Mouse (Mus musculus) liver, embryonic 12.5 days (tissue): ENCODE measurements around the gene Hmox2. TPM values are rescaled to one million over a fixed set of nuclear protein-coding genes. Genes with fewer than 3 reads are reported as not detected.
"Not testable (repeated sequence)": the region's sequence is repeated elsewhere in the genome, so short reads cannot be mapped to it uniquely, and the experiment has no call there.

ENCODE experiments used
- ATAC-seq: fragments of 200-750 bp; cut with Nextera tagmentation; 2 replicates; pipeline ENCODE4 v1.8.0; 2017; ENCODE audit warnings: moderate number of reproducible peaks, mild to moderate bottlenecking, moderate library complexity
- H3K27ac ChIP-seq: fragments of 300-500 bp; sonication (generic); 2 replicates; pipeline ENCODE4 v1.5.1; 2016; ENCODE audit warnings: mild to moderate bottlenecking
- H3K27me3 ChIP-seq: fragments of 300-500 bp; sonication (generic); replicated peaks from 2 replicates; pipeline ENCODE4 v1.6.1; 2016; ENCODE audit warnings: mild to moderate bottlenecking, moderate library complexity
- H3K36me3 ChIP-seq: fragments of 300-500 bp; sonication (generic); 2 replicates; pipeline ENCODE4 v1.6.1; 2016; ENCODE audit warnings: mild to moderate bottlenecking, moderate library complexity
- H3K4me1 ChIP-seq: fragments of 300-500 bp; sonication (generic); 2 replicates; pipeline ENCODE4 v1.6.1; 2016
- H3K4me2 ChIP-seq: fragments of 300-500 bp; sonication (generic); 2 replicates; pipeline ENCODE4 v1.6.1; 2016; ENCODE audit warnings: mild to moderate bottlenecking, moderate library complexity
- H3K4me3 ChIP-seq: fragments of 300-500 bp; sonication (generic); 2 replicates; pipeline ENCODE4 v1.5.1; 2016; ENCODE audit warnings: mild to moderate bottlenecking, moderate library complexity
- H3K9ac ChIP-seq: fragments of 300-500 bp; sonication (generic); 2 replicates; pipeline ENCODE4 v1.6.1; 2016; ENCODE audit warnings: mild to moderate bottlenecking, moderate library complexity
- H3K9me3 ChIP-seq: fragments of 300-500 bp; sonication (generic); replicated peaks from 2 replicates; pipeline ENCODE4 v1.6.1; 2016; ENCODE audit warnings: mild to moderate bottlenecking, moderate library complexity
- WGBS: fragments of 180-500 bp; shearing (Covaris S2); methylation state at CpG from one replicate; pipeline ENCODE4 v1.1.7; 2016; ENCODE audit not compliant: insufficient replicate concordance; 5-methylcytosine and 5-hydroxymethylcytosine counted together
- polyA plus RNA-seq: library from polyadenylated mRNA; unstranded; fragments of >200 nt; fragmentation: Nextera tagmentation; extraction: Ambion mirVana; gene quantifications from 2 replicates; pipeline ENCODE4 v1.2.1, GENCODE M21; 2016

Gene Hmox2
- polyA plus RNA-seq, 1 experiment from 2014 or later = 42.5 TPM

- Histone ChIP-seq H3K4me1 (peaks cover 56% of the 10 kb centered on the region), H3K27me3 (no peaks in the 10 kb centered on the region), H3K4me3 (no peak overlapping the region), H3K9me3 (no peaks in the 10 kb centered on the region), H3K4me2 (peak overlapping the region; percentile 95; the same call in 1 of the 2 replicates), H3K27ac (0 out of 2 replicates have a peak overlapping the region, but pooled peaks have one; percentile 11), H3K36me3 (no peaks in the 10 kb centered on the region; the same call in 1 of the 2 replicates), H3K9ac (no peak overlapping the region)
- no peak for ATAC-seq
- 12% methylated on average over 1 of the region's 1 CpGs for WGBS
Measured at GRCm38 (mm10) chr16:4727963-4728362, 1.8 kb downstream of the Hmox2 start.

- WGBS = 64% methylated on average over 3 of the region's 3 CpGs
Measured at GRCm38 (mm10) chr16:4730776-4731358, 4.7 kb downstream of the Hmox2 start.

GRCm38 (mm10) chr16:4736262-4736661 is 10.1 kb downstream of the Hmox2 start:
- Histone ChIP-seq H3K4me3 (no peak overlapping the region), H3K36me3 (peaks cover 3% of the 10 kb centered on the region; the same call in 1 of the 2 replicates), H3K4me1 (peaks cover 4% of the 10 kb centered on the region; the same call in 1 of the 2 replicates), H3K4me2 (no peak overlapping the region), H3K27ac (no peak overlapping the region), H3K9me3 (no peaks in the 10 kb centered on the region), H3K9ac (no peak overlapping the region), H3K27me3 (no peaks in the 10 kb centered on the region)
- no peak for ATAC-seq
- WGBS = 67% methylated on average over 2 of the region's 2 CpGs

More at GRCm38 (mm10) chr16:4730776-4731358, 4.7 kb downstream of the Hmox2 start:
- peaks cover 3% of the 10 kb centered on the region; the same call in 1 of the 2 replicates for H3K36me3 ChIP-seq
- no peak overlapping the region for H3K4me2 ChIP-seq
- no peak for ATAC-seq
- no peaks in the 10 kb centered on the region for H3K27me3 ChIP-seq
- no peak overlapping the region for H3K27ac ChIP-seq
- no peak overlapping the region for H3K4me3 ChIP-seq
- H3K9ac ChIP-seq = no peak overlapping the region
- no peaks in the 10 kb centered on the region for H3K9me3 ChIP-seq
- H3K4me1 ChIP-seq = peaks cover 48% of the 10 kb centered on the region

- no peaks in the 10 kb centered on the region for H3K9me3 ChIP-seq
- 68% methylated on average over 2 of the region's 2 CpGs for WGBS
- ATAC-seq = no peak
- H3K36me3 ChIP-seq = peaks cover 20% of the 10 kb centered on the region
- H3K4me3 ChIP-seq = no peak overlapping the region
- H3K9ac ChIP-seq = no peak overlapping the region
- H3K27me3 ChIP-seq = no peaks in the 10 kb centered on the region
- no peak overlapping the region for H3K4me2 ChIP-seq
- no peaks in the 10 kb centered on the region for H3K4me1 ChIP-seq
- H3K27ac ChIP-seq = no peak overlapping the region
Measured at GRCm38 (mm10) chr16:4739994-4740393, 13.8 kb downstream of the Hmox2 start.

GRCm38 (mm10) chr16:4742186-4742585 is 16.0 kb downstream of the Hmox2 start:
- H3K4me1 ChIP-seq = no peaks in the 10 kb centered on the region
- no peak for ATAC-seq

GRCm38 (mm10) chr16:4752155-4752554 is 26.0 kb downstream of the Hmox2 start:
- Histone ChIP-seq H3K27ac (no peak overlapping the region), H3K4me2 (no peak overlapping the region), H3K9ac (no peak overlapping the region), H3K9me3 (no peaks in the 10 kb centered on the region), H3K4me1 (peaks cover 10% of the 10 kb centered on the region), H3K4me3 (no peak overlapping the region), H3K27me3 (no peaks in the 10 kb centered on the region), H3K36me3 (peaks cover 4% of the 10 kb centered on the region)
- ATAC-seq = no peak
- 82% methylated on average over 3 of the region's 3 CpGs for WGBS

More at GRCm38 (mm10) chr16:4742186-4742585, 16.0 kb downstream of the Hmox2 start:
- Histone ChIP-seq H3K27ac (no peak overlapping the region), H3K36me3 (peaks cover 17% of the 10 kb centered on the region), H3K9ac (no peak overlapping the region), H3K4me3 (no peak overlapping the region), H3K27me3 (no peaks in the 10 kb centered on the region), H3K4me2 (no peak overlapping the region), H3K9me3 (no peaks in the 10 kb centered on the region)
- 87% methylated on average over 1 of the region's 1 CpGs for WGBS

- Histone ChIP-seq H3K27ac (no peak overlapping the region), H3K4me2 (no peak overlapping the region), H3K9ac (no peak overlapping the region), H3K36me3 (peaks cover 4% of the 10 kb centered on the region), H3K9me3 (no peaks in the 10 kb centered on the region), H3K4me1 (peaks cover 17% of the 10 kb centered on the region), H3K27me3 (no peaks in the 10 kb centered on the region), H3K4me3 (no peak overlapping the region)
- no peak for ATAC-seq
- 77% methylated on average over 3 of the region's 3 CpGs for WGBS
Measured at GRCm38 (mm10) chr16:4754045-4754444, 27.9 kb downstream of the Hmox2 start.

- H3K27me3 ChIP-seq, H3K36me3 ChIP-seq, H3K9me3 ChIP-seq: not testable (repeated sequence)
- WGBS = 5% methylated on average over 35 of the region's 42 CpGs
- Histone ChIP-seq H3K9ac (peak overlapping the region; percentile 63), H3K4me1 (peaks cover 17% of the 10 kb centered on the region), H3K4me3 (peak overlapping the region; percentile 55), H3K27ac (peak overlapping the region; percentile 58; the same call in 1 of the 2 replicates), H3K4me2 (peak overlapping the region; percentile 59)
- peak; percentile 82 for ATAC-seq
Measured at GRCm38 (mm10) chr16:4756660-4757335, 30.6 kb downstream of the Hmox2 start.

- Histone ChIP-seq H3K9me3 (no peaks in the 10 kb centered on the region), H3K36me3 (peaks cover 47% of the 10 kb centered on the region), H3K4me3 (no peak overlapping the region), H3K27ac (no peak overlapping the region), H3K9ac (no peak overlapping the region), H3K27me3 (no peaks in the 10 kb centered on the region), H3K4me2 (no peak overlapping the region), H3K4me1 (peaks cover 4% of the 10 kb centered on the region)
- no peak for ATAC-seq
- 83% methylated on average over 4 of the region's 4 CpGs for WGBS
Measured at GRCm38 (mm10) chr16:4762437-4762836, 36.3 kb downstream of the Hmox2 start.

GRCm38 (mm10) chr16:4763276-4763675 is 37.1 kb downstream of the Hmox2 start:
- H3K4me3 ChIP-seq = no peak overlapping the region
- H3K27ac ChIP-seq = no peak overlapping the region
- H3K4me1 ChIP-seq = no peaks in the 10 kb centered on the region
- H3K36me3 ChIP-seq = peaks cover 55% of the 10 kb centered on the region
- no peak overlapping the region for H3K9ac ChIP-seq
- 33% methylated on average over 2 of the region's 2 CpGs for WGBS
- no peaks in the 10 kb centered on the region for H3K9me3 ChIP-seq
- H3K4me2 ChIP-seq = no peak overlapping the region
- H3K27me3 ChIP-seq = no peaks in the 10 kb centered on the region
- ATAC-seq = 0 out of 2 replicates have a peak, but pooled peaks have one; percentile 51

- Histone ChIP-seq H3K9me3 (no peaks in the 10 kb centered on the region), H3K4me2 (no peak overlapping the region), H3K9ac (no peak overlapping the region), H3K36me3 (peaks cover 81% of the 10 kb centered on the region), H3K27ac (no peak overlapping the region), H3K27me3 (no peaks in the 10 kb centered on the region), H3K4me1 (no peaks in the 10 kb centered on the region), H3K4me3 (no peak overlapping the region)
- WGBS = 75% methylated on average over 2 of the region's 2 CpGs
- no peak for ATAC-seq
Measured at GRCm38 (mm10) chr16:4765852-4766251, 39.7 kb downstream of the Hmox2 start.

GRCm38 (mm10) chr16:4767012-4767790 is 41.0 kb downstream of the Hmox2 start:
- no peak overlapping the region for H3K27ac ChIP-seq
- no peak for ATAC-seq
- H3K27me3 ChIP-seq = no peaks in the 10 kb centered on the region
- WGBS = 68% methylated on average over 6 of the region's 6 CpGs
- no peak overlapping the region for H3K4me2 ChIP-seq
- no peak overlapping the region for H3K9ac ChIP-seq
- H3K4me3 ChIP-seq = no peak overlapping the region
- no peaks in the 10 kb centered on the region for H3K4me1 ChIP-seq
- peaks cover 85% of the 10 kb centered on the region for H3K36me3 ChIP-seq
- H3K9me3 ChIP-seq = no peaks in the 10 kb centered on the region
